Mouse (Mus musculus): ENCODE measurements at regions not wholly inside any gene's neighbourhood (a gene's known extent, or its start where the extent isn't known, plus 50 kb on each side); places are given as distances from the start of the nearest gene placed in this dataset.

DNA sequence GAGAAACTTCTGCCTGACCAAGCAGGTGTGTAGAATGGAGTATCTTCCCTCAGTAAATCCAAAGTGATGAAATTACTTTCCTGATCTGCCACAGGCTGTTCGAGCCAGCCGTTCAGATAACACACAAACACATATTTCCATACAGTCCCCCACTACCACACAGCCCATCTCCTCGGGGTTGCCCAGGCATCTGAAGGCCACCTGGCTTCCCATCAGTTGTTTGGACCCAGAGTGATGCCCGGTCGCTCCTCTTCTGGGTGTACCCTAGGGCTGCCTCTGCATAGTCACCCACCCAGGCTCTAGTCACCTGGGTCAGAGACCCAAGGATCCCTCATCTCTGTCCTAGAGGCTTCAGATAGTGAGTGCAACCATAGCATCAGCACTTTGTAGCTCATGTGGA lies 107.9 kb downstream of the CK137956 start:
- TF ChIP-seq POLR2A (IDR thresholded peaks at IDR 0.05; ENCODE audit: borderline replicate concordance, extremely low read depth, insufficient read depth, insufficient read length, poor library complexity, severe bottlenecking) (no peak), CTCF (IDR thresholded peaks at IDR 0.05; ENCODE audit: borderline replicate concordance, extremely low read depth, insufficient read depth, insufficient read length) (no peak)
